Comparison of ENCODE assay signal across 22 mouse cellular contexts in the genomic region with DNA sequence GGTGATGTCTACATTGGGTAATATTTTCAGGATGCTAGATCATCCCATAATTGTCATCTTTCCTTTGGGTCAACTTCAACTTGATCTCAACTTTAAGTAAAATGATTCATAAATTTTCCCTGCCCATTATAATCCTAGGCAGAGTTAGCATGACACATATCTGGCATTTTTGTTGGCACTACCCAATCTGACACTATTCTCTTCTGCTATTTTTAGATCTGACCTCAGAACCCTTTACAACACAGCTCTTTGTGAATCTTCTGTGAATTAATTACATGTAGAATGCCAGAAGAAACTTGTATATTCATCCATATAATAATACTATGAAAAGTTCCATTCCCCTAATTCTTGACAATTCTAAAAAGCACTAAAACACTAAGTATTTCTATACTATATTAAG.
DNase-seq lines count a peak whose midpoint lies in the region; ATAC-seq and TF ChIP-seq lines count a peak whose summit lies in the region.
"Had no signal": no experiment of that assay in that cellular context is flagged by ENCODE, and none has a peak within 500 bp of the region (broad histone marks: within the 10 kb centered on the region; RNA-seq: fewer than 3 reads in every experiment).

No protein-coding gene starts in this region.

- H3K36me3 ChIP-seq in CH12.LX (replicated peaks in 1 of 2; ENCODE audit: control insufficient read depth in 1 of 2, insufficient read depth in 1 of 2, low read length in 1 of 2), result no peaks in the 10 kb centered on the region
- no peaks in the 10 kb centered on the region for H3K36me3 ChIP-seq in hindbrain, embryonic 14.5 days (replicated peaks; ENCODE audit: control insufficient read depth, insufficient read depth)
- no peaks in the 10 kb centered on the region for H3K36me3 ChIP-seq in midbrain, postnatal 0 days (ENCODE audit: insufficient read depth, low read length)
- H3K36me3 ChIP-seq: G1E had no signal

- POLR2A ChIA-PET in Patski (lab: Charles Lee), result no interaction called here

- no peak overlapping the region for H3K4me2 ChIP-seq in CH12.LX (ENCODE audit: insufficient read depth, low read depth, poor library complexity, severe bottlenecking)
- no peak overlapping the region for H3K4me2 ChIP-seq in hindbrain, embryonic 14.5 days (replicated peaks)
- no peak overlapping the region for H3K4me2 ChIP-seq in midbrain, postnatal 0 days (ENCODE audit: low read depth, low read length, poor library complexity, severe bottlenecking)

- no peak overlapping the region for H3K4me3 ChIP-seq in CH12.LX (replicated peaks in 1 of 3; ENCODE audit: low read depth in 2 of 3, low read length in 2 of 3, poor library complexity in 1 of 3)
- no peak overlapping the region for H3K4me3 ChIP-seq in hindbrain, embryonic 14.5 days (replicated peaks; ENCODE audit: low read length)
- H3K4me3 ChIP-seq in midbrain, postnatal 0 days (ENCODE audit: low read depth, low read length), result no peak overlapping the region

- TF ChIP-seq RAD21 in CH12.LX (IDR thresholded peaks at IDR 0.05; ENCODE audit: low read depth, low read length), result no peak

- DNase-seq in CH12.LX (ENCODE audit: extremely low read depth), result peak; percentile 9
- DNase-seq in Muller cell, postnatal 12 days (ENCODE audit: inconsistent ontology term), result peak; percentile 64
- DNase-seq in Patski (ENCODE audit: low read depth, low spot score), result peak; percentile 12
- DNase-seq in hindbrain, embryonic 14.5 days (ENCODE audit: low spot score), result no peak
- DNase-seq in thymus, adult 18-20 months, result no peak
- no peak for DNase-seq in midbrain, postnatal 0 days (ENCODE audit: low spot score)
- DNase-seq: adrenal gland, adult 2 months; adrenal gland, adult 8-10 months; adrenal gland, postnatal 10 days; adrenal gland, postnatal 14 days; adrenal gland, postnatal 25 days; adrenal gland, postnatal 36 days; B cell, adult 2 months; cerebellum, adult 11 months; cerebellum, adult 11-12 months; cerebellum, adult 18-20 months; cerebellum, adult 2 months; cerebellum, adult 8-10 months; cerebellum, adult 9-10 months had no signal

- H3K79me2 ChIP-seq in CH12.LX (replicated peaks; ENCODE audit: control insufficient read depth, extremely low read depth, insufficient read depth, poor library complexity, severe bottlenecking), result no peaks in the 10 kb centered on the region

- ATAC-seq in Patski, result peak; percentile 66
- ATAC-seq in hindbrain, embryonic 14.5 days (ENCODE audit: low FRiP score), result no peak
- no peak for ATAC-seq in midbrain, postnatal 0 days (ENCODE audit: low FRiP score)
- ATAC-seq: activated CD4-positive, CD25-positive, alpha-beta regulatory T cell, adult 4 months; CD4-positive, CD25-positive, alpha-beta regulatory T cell, adult 4 months had no signal

- no peaks in the 10 kb centered on the region for H3K9me3 ChIP-seq in CH12.LX (replicated peaks; ENCODE audit: low read length)
- no peaks in the 10 kb centered on the region for H3K9me3 ChIP-seq in hindbrain, embryonic 14.5 days (ENCODE audit: control insufficient read depth, low read length)
- no peaks in the 10 kb centered on the region for H3K9me3 ChIP-seq in midbrain, postnatal 0 days (ENCODE audit: low read length)
- H3K9me3 ChIP-seq: G1E had no signal

- TF ChIP-seq EP300 in CH12.LX (IDR thresholded peaks at IDR 0.05; ENCODE audit: low read length), result no peak

- H3K27ac ChIP-seq in CH12.LX (ENCODE audit: insufficient read depth, low read depth), result no peak overlapping the region
- no peak overlapping the region for H3K27ac ChIP-seq in hindbrain, embryonic 14.5 days
- no peak overlapping the region for H3K27ac ChIP-seq in midbrain, postnatal 0 days (ENCODE audit: low read depth, low read length)

- CTCF ChIA-PET in Patski (lab: Charles Lee), result interaction anchor here (0.9 kb wide), 1 partner anchor 718 kb away, joined by 3 read pairs; no protein-coding TSS in a partner anchor

- dilution Hi-C loops in CH12.LX (cut with MboI; ENCODE audit: extremely low pct_ligation_motif_present, extremely low pct_unique_long_range_greater_than_20kb, low sequenced_read_pairs), result no loop called here

- no peaks in the 10 kb centered on the region for H3K27me3 ChIP-seq in CH12.LX (replicated peaks)
- no peaks in the 10 kb centered on the region for H3K27me3 ChIP-seq in Patski
- H3K27me3 ChIP-seq in hindbrain, embryonic 14.5 days (ENCODE audit: control insufficient read depth, insufficient read depth, low read length), result no peaks in the 10 kb centered on the region
- H3K27me3 ChIP-seq in midbrain, postnatal 0 days (ENCODE audit: insufficient read depth, low read length), result no peaks in the 10 kb centered on the region

- H3K9ac ChIP-seq in CH12.LX (ENCODE audit: insufficient read depth, low read depth), result no peak overlapping the region
- no peak overlapping the region for H3K9ac ChIP-seq in hindbrain, embryonic 14.5 days
- H3K9ac ChIP-seq in midbrain, postnatal 0 days (replicated peaks; ENCODE audit: low read length, poor library complexity, severe bottlenecking), result no peak overlapping the region

- H3K4me1 ChIP-seq in CH12.LX (ENCODE audit: control insufficient read depth in 1 of 2, insufficient read depth in 2 of 2), result peaks cover 0 to 23% of the 10 kb centered on the region in 2 experiments; a peak in 2 of 4 replicates
- no peaks in the 10 kb centered on the region for H3K4me1 ChIP-seq in hindbrain, embryonic 14.5 days (replicated peaks; ENCODE audit: control insufficient read depth, insufficient read depth, low read length)
- H3K4me1 ChIP-seq in midbrain, postnatal 0 days (ENCODE audit: insufficient read depth, low read length), result no peaks in the 10 kb centered on the region

- TF ChIP-seq POLR2A in CH12.LX (IDR thresholded peaks at IDR 0.05; ENCODE audit: low read depth, low read length), result no peak

- no peak for TF ChIP-seq CTCF in CH12.LX (conservative IDR thresholded peaks at IDR 0.05 in 1 of 2, IDR thresholded peaks at IDR 0.05 in 1 of 2; ENCODE audit: low read depth in 2 of 2, low read length in 2 of 2)
- TF ChIP-seq CTCF in Patski (IDR thresholded peaks at IDR 0.05), result no peak
- no peak for TF ChIP-seq CTCF in midbrain, postnatal 0 days (IDR thresholded peaks at IDR 0.05)

- in situ Hi-C loops in CH12.LX (cut with MboI; ENCODE audit: low pct_ligation_motif_present, low pct_unique_long_range_greater_than_20kb, low sequenced_read_pairs) (loop anchor here (10.0 to 25.0 kb wide), 4 partner anchors 108 to 704 kb away; partner anchors contain the start of gene Sim1), Patski (cut with MboI; ENCODE audit: low pct_unique_long_range_greater_than_20kb) (no loop called here)

TF ChIP-seq in CH12.LX, 34 proteins besides CTCF, POLR2A, EP300 and RAD21:
- TF ChIP-seq SMC3 (IDR thresholded peaks at IDR 0.05; ENCODE audit: low read depth, low read length) (no peak), BHLHE40 (IDR thresholded peaks at IDR 0.05; ENCODE audit: low read depth, low read length) (no peak), IRF4 (IDR thresholded peaks at IDR 0.05; ENCODE audit: low read depth, low read length) (no peak), NELFE (IDR thresholded peaks at IDR 0.05; ENCODE audit: low read depth, low read length) (no peak), NRF1 (IDR thresholded peaks at IDR 0.05; ENCODE audit: low read depth, low read length) (no peak), HCFC1 (IDR thresholded peaks at IDR 0.05; ENCODE audit: low read depth, low read length) (no peak), ZMIZ1 (IDR thresholded peaks at IDR 0.05; ENCODE audit: low read depth, low read length) (no peak), USF1 (IDR thresholded peaks at IDR 0.05; ENCODE audit: low read depth, low read length) (no peak), ZNF384 (IDR thresholded peaks at IDR 0.05; ENCODE audit: low read depth, low read length) (no peak), MYC (IDR thresholded peaks at IDR 0.05; ENCODE audit: low read depth, low read length) (no peak), KAT2A (IDR thresholded peaks at IDR 0.05; ENCODE audit: insufficient replicate concordance, low read length) (no peak), SIN3A (IDR thresholded peaks at IDR 0.05; ENCODE audit: low read length) (no peak)

Comparison
In these comparisons a context has a peak if more than half of its experiments do, and no peak if none do; other contexts are left out.
1. DNase-seq: peak in CH12.LX (single experiment), Muller cell, postnatal 12 days (single experiment) and Patski (single experiment); none in hindbrain, embryonic 14.5 days (single experiment), thymus, adult 18-20 months (0 of 2) and midbrain, postnatal 0 days (single experiment).